Mouse (Mus musculus): Measurements from ENCODE around the gene Kctd15.
A peak's percentile ranks its signal among the peaks of the same experiment; 100 is the strongest.

Gene Kctd15

GRCm38 (mm10) chr7:34656632-34657031, at the start of gene Kctd15:
Kctd15 (minus strand) TSS chr7:34656732.
- ATAC-seq (ENCODE audit: insufficient number of reproducible peaks, low FRiP score, low TSS enrichment) = no peak

GRCm38 (mm10) chr7:34704401-34704800, 47.9 kb upstream of the Kctd15 start:
- ATAC-seq (ENCODE audit: insufficient number of reproducible peaks, low FRiP score, low TSS enrichment) = no peak

DNA sequence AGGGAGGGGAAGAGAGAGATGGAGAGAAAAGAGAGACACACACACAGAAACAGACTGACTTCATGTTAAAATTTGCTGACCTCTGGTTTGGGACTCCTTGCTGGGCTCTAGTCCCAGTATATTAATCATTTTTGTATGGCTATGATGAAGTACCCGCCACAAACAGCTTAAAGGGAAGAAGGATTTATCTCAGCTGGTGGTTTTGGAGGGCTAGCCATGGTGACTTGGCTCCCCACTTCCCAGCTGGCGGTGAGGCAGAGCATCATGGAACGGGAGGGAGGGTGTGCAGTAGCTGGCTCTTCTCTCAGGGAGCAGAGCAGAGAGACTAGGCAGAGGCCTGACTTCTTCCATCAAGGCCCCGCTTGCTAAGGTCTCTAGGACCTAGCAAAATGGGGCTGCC, 46.9 kb upstream of the Kctd15 start:
- ATAC-seq (ENCODE audit: insufficient number of reproducible peaks, low FRiP score, low TSS enrichment) = no peak

DNA sequence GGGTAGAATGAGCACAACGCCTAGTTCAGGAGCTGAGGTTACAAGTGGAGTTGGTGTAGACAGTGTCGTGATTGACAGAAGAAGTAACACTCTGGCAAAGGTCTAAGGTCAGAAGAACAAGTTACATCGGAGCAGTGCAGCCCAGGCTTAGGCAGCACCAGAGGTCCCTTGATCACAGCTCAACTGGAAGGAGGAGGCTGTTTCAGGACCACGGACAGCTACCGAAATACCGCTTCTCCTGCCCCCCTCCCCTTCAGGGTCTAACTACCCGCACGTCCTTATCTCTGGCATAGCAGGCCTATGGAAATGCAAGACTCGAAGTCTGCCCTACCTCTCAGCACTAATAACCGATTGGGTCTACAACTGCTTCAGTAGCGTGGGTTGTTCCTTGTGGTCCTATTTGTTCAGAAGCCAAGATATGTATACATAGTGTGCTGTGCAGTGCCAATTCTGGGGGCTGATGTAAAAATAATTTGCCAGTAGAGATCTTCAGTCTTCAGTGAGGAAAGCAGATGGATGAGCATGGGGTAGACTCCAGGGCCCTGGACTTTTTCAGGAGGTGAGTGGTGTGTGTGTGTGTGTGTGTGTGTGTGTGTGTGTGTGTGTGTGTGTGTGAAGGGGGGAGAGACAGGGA, 46.3 kb upstream of the Kctd15 start:
- no peak for ATAC-seq (ENCODE audit: insufficient number of reproducible peaks, low FRiP score, low TSS enrichment)

DNA sequence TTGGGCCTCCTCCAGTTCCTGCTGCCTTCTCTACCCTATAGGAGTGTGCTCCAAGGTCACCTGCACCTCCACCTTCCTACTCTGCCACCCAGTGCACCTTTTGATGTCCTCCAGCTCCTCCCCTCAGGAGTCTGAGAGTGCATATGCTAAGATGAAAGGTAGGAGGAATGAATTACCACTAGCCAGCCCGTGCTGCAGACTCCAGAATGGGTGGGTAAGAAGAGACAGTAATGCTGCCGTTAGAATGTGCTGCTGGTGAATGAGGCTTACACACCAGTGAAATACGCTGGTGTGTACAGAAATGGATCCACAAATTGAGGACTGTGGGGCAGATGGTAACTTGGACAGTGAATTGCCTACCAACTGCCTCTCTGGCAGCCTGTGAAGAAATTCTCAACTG, 43.4 kb upstream of the Kctd15 start:
- no peak for ATAC-seq (ENCODE audit: insufficient number of reproducible peaks, low FRiP score, low TSS enrichment)

- ATAC-seq (ENCODE audit: insufficient number of reproducible peaks, low FRiP score, low TSS enrichment) = no peak
Observed at GRCm38 (mm10) chr7:34698221-34698620, 41.7 kb upstream of the Kctd15 start.

GRCm38 (mm10) chr7:34696086-34696485, 39.6 kb upstream of the Kctd15 start:
- no peak for ATAC-seq (ENCODE audit: insufficient number of reproducible peaks, low FRiP score, low TSS enrichment)

DNA sequence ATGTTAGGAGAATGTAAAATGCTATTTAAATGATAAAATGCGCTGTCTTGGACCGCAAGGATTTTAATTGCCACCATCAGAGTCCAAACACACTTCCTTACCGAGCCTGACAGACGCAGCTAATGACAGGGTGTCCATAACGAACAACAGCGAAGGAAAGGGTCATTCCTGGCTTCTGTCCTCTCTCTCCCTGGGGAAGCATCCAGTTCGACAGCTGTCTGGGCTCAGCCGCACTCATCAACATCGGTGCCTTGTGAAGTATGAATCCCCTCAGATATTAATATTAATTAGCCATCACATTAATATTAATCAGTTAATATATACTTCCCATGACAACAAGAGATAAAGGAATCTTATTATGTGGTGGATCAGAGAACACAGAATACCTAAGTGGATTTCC, 38.4 kb upstream of the Kctd15 start:
- ATAC-seq (ENCODE audit: insufficient number of reproducible peaks, low FRiP score, low TSS enrichment) = no peak

- no peak for ATAC-seq (ENCODE audit: insufficient number of reproducible peaks, low FRiP score, low TSS enrichment)
Observed at GRCm38 (mm10) chr7:34693916-34694315, 37.4 kb upstream of the Kctd15 start.

GRCm38 (mm10) chr7:34693072-34693471, 36.5 kb upstream of the Kctd15 start:
- no peak for ATAC-seq (ENCODE audit: insufficient number of reproducible peaks, low FRiP score, low TSS enrichment)

GRCm38 (mm10) chr7:34690111-34690510, 33.6 kb upstream of the Kctd15 start:
- ATAC-seq (ENCODE audit: insufficient number of reproducible peaks, low FRiP score, low TSS enrichment) = no peak

- no peak for ATAC-seq (ENCODE audit: insufficient number of reproducible peaks, low FRiP score, low TSS enrichment)
Observed at GRCm38 (mm10) chr7:34689028-34689427, 32.5 kb upstream of the Kctd15 start.

- ATAC-seq (ENCODE audit: insufficient number of reproducible peaks, low FRiP score, low TSS enrichment) = no peak
Observed at GRCm38 (mm10) chr7:34685801-34686200, 29.3 kb upstream of the Kctd15 start.

- no peak for ATAC-seq (ENCODE audit: insufficient number of reproducible peaks, low FRiP score, low TSS enrichment)
Observed at GRCm38 (mm10) chr7:34685176-34685575, 28.6 kb upstream of the Kctd15 start.

DNA sequence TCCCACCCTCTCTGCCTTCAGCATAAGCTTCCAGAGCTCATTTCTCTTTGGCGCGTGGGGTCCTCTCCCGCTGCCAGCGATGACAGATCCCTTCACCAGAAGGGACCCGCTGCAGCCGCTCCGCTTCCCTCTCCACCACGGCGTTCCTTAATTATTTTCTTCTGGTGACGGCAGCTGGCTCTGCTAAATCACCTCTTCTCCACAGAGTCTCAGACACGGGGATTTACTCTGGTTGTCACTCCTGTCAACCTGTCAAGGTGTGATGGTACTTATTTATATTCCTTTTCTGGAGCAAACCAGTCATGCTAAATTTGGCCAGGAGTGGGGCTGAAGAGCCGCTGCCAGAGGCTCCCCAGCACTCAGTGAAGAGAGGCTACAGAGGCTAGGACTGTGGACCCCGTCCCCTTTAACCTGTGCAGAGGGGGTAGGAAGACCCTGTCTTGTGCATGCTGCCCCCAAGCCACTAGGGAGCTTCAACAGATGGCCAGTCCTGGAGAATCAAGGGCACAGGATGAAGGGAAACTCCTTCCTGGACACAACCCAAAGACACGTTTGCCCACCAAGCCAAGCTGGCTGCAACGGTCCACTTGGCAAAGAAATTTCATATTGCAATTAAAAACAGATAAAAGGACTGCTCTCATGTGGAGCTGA, 24.4 kb upstream of the Kctd15 start:
- no peak for ATAC-seq (ENCODE audit: insufficient number of reproducible peaks, low FRiP score, low TSS enrichment)

- no peak for ATAC-seq (ENCODE audit: insufficient number of reproducible peaks, low FRiP score, low TSS enrichment)
Observed at GRCm38 (mm10) chr7:34679886-34680285, 23.4 kb upstream of the Kctd15 start.

GRCm38 (mm10) chr7:34675831-34676514, 19.4 kb upstream of the Kctd15 start:
- ATAC-seq (ENCODE audit: insufficient number of reproducible peaks, low FRiP score, low TSS enrichment) = peak; percentile 57; the same call in 1 of the 2 replicates

GRCm38 (mm10) chr7:34675120-34675790, 18.7 kb upstream of the Kctd15 start:
- 0 out of 2 replicates have a peak, but pooled peaks have one; percentile 5 for ATAC-seq (ENCODE audit: insufficient number of reproducible peaks, low FRiP score, low TSS enrichment)

DNA sequence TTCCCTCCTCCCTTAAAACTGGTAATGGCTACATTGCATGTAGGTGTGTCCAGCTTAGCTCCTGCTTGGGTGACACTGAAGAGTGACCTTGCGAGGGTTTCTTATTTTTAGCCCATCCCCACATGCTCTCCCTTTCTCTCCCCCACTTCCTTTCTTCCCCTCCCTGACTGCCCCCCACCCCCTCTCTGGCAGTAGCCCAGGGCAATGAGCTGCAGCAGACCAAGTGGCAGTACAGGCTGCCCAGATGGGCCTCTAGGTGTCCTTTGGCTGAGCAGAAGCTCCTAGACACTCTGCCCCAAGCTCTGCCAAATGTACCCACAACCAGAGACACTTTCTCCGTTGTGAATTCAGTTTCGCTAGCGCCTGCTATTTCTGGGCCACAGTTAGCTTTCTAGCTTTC, 16.4 kb upstream of the Kctd15 start:
- ATAC-seq (ENCODE audit: insufficient number of reproducible peaks, low FRiP score, low TSS enrichment) = no peak

GRCm38 (mm10) chr7:34671911-34672310, 15.4 kb upstream of the Kctd15 start:
- peak; percentile 50 for ATAC-seq (ENCODE audit: insufficient number of reproducible peaks, low FRiP score, low TSS enrichment)

- no peak for ATAC-seq (ENCODE audit: insufficient number of reproducible peaks, low FRiP score, low TSS enrichment)
Observed at GRCm38 (mm10) chr7:34670778-34671177, 14.2 kb upstream of the Kctd15 start.

Measured in cerebellum, adult (tissue).